Mouse (Mus musculus) lung, adult 2 months (tissue): ENCODE results near the gene Mnx1.

Experiments
- CTCF ChIP-seq: fragments of 200-500 bp; IDR thresholded peaks from 2 replicates; pipeline ENCODE4 v1.5.1; 2011; ENCODE audit warnings: mild to moderate bottlenecking, low read length, control low read depth; ENCODE audit not compliant: insufficient read depth
- POLR2A ChIP-seq: fragments of 200-500 bp; IDR thresholded peaks from 2 replicates; pipeline ENCODE4 v1.6.1; 2011; ENCODE audit warnings: low read depth, mild to moderate bottlenecking, control low read depth, low read length, borderline replicate concordance; ENCODE audit errors: extremely low read depth

DNA sequence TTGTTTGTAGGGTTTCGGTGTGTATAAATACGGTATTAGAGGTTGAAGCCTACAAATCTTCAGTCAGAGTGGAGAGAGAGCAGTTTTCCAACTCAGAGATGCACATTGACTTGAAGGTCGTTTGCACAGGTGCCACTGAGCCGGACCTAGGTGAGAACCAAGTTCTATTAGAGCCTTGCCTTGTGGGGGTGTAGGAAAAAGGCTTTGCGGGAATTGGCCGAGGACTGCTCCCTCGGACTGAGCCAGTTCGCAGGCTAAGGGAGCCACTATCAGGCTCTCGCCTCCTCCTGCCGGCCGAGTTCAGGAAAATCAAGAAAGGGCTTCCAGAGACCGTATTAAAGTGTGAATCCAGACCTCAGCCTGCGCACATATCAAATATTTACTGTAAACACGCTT lies 926 bp upstream of the Mnx1 start:
- TF ChIP-seq CTCF (0 out of 2 replicates have a peak, but pooled peaks have one; percentile 4), POLR2A (no peak)
